Mouse (Mus musculus): ENCODE measurements at regions not wholly inside any gene's neighbourhood (a gene's known extent, or its start where the extent isn't known, plus 50 kb on each side); places are given as distances from the start of the nearest gene placed in this dataset.

- H3K27me3 ChIP-seq (ENCODE audit: control insufficient read depth, insufficient read depth, low read length), result no peaks in the 10 kb centered on the region
- TF ChIP-seq CTCF (IDR thresholded peaks at IDR 0.05; ENCODE audit: low read depth) (no peak), EP300 (optimal IDR thresholded peaks at IDR 0.05) (no peak)
- no peak overlapping the region for H3K27ac ChIP-seq (replicated peaks)
- H3K4me3 ChIP-seq (ENCODE audit: low read depth, low read length), result no peak overlapping the region
- H3K4me2 ChIP-seq (replicated peaks; ENCODE audit: low read depth), result no peak overlapping the region
- ATAC-seq (ENCODE audit: low FRiP score, low TSS enrichment) (no peak), DNase-seq (ENCODE audit: low spot score) (no peak)
- H3K9ac ChIP-seq (ENCODE audit: low read length), result no peak overlapping the region
- H3K4me1 ChIP-seq (replicated peaks; ENCODE audit: control insufficient read depth, insufficient read depth), result no peaks in the 10 kb centered on the region
- no peaks in the 10 kb centered on the region for H3K36me3 ChIP-seq (ENCODE audit: control insufficient read depth, insufficient read depth, low read length)
- WGBS, result 71% methylated on average over 3 of the region's 3 CpGs
- no peaks in the 10 kb centered on the region for H3K9me3 ChIP-seq (ENCODE audit: control insufficient read depth, low read length)
Measured at GRCm38 (mm10) chr6:41177152-41177551, 124.9 kb upstream of the Try4 start.

DNA sequence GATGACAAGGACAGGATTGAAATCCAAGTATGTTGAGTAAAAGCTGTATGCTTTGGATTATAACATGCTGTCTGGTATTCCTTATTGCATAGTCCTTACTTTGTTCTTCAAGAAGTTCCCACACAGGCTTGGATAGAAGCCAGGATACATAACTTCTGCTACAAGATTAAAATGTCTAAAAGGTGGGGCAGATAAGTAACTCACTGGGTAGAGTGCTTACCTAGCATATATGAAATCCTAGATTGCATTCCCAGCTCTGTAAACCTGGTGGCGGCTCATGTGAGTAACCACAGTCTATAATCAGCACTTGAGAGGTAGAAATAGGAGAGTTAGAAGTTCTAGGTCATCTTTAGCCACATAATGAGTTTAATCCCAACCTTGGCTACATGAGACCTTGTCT is 126.0 kb upstream of the Try4 start:
- no peaks in the 10 kb centered on the region for H3K27me3 ChIP-seq (ENCODE audit: control insufficient read depth, insufficient read depth, low read length)
- ATAC-seq (ENCODE audit: low FRiP score, low TSS enrichment), result peak; percentile 51; the same call in 1 of the 2 replicates
- no peak for DNase-seq (ENCODE audit: low spot score)
- no peaks in the 10 kb centered on the region for H3K9me3 ChIP-seq (ENCODE audit: control insufficient read depth, low read length)
- H3K4me1 ChIP-seq (replicated peaks; ENCODE audit: control insufficient read depth, insufficient read depth), result no peaks in the 10 kb centered on the region
- no peak overlapping the region for H3K27ac ChIP-seq (replicated peaks)
- no peak overlapping the region for H3K4me2 ChIP-seq (replicated peaks; ENCODE audit: low read depth)
- TF ChIP-seq CTCF (IDR thresholded peaks at IDR 0.05; ENCODE audit: low read depth) (no peak), EP300 (optimal IDR thresholded peaks at IDR 0.05) (no peak)
- H3K4me3 ChIP-seq (ENCODE audit: low read depth, low read length), result no peak overlapping the region
- H3K36me3 ChIP-seq (ENCODE audit: control insufficient read depth, insufficient read depth, low read length), result no peaks in the 10 kb centered on the region
- no peak overlapping the region for H3K9ac ChIP-seq (ENCODE audit: low read length)
- WGBS, result 72% methylated on average over 1 of the region's 1 CpGs

DNA sequence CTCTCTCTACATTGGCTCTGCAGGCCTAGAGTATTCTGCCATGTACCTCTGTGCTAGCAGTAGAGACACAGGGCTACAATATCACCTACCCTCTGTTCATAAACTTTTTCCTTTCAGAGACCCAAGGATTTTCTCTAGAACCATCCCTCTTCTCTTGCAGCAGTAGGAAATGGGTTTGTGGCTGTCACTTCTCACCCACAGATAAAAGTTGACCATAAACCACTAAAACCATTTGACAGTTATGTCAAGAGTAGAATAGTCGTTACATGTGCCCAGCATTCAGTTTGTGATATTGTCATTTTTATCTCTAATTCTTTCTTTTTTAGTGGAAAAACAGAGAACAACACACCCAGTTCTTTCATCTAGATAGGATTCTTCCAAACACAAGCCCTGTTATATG is 128.2 kb upstream of the 2210010C04Rik start:
- no peak overlapping the region for H3K27ac ChIP-seq (replicated peaks)
- DNase-seq (ENCODE audit: low spot score), result no peak
- no peaks in the 10 kb centered on the region for H3K4me1 ChIP-seq (replicated peaks; ENCODE audit: control insufficient read depth, insufficient read depth)
- no peak overlapping the region for H3K4me2 ChIP-seq (replicated peaks; ENCODE audit: low read depth)
- H3K9ac ChIP-seq (ENCODE audit: low read length), result no peak overlapping the region
- no peak overlapping the region for H3K4me3 ChIP-seq (ENCODE audit: low read depth, low read length)
- WGBS, result 77% methylated on average over 1 of the region's 1 CpGs
- no peaks in the 10 kb centered on the region for H3K27me3 ChIP-seq (ENCODE audit: control insufficient read depth, insufficient read depth, low read length)
- no peak for TF ChIP-seq CTCF (IDR thresholded peaks at IDR 0.05; ENCODE audit: low read depth)
- TF ChIP-seq EP300 (optimal IDR thresholded peaks at IDR 0.05), result no peak
- no peaks in the 10 kb centered on the region for H3K36me3 ChIP-seq (ENCODE audit: control insufficient read depth, insufficient read depth, low read length)
- H3K9me3 ChIP-seq (ENCODE audit: control insufficient read depth, low read length), result no peaks in the 10 kb centered on the region
- no peak for ATAC-seq (ENCODE audit: low FRiP score, low TSS enrichment)

- no peak for ATAC-seq (ENCODE audit: low FRiP score, low TSS enrichment)
- no peak for DNase-seq (ENCODE audit: low spot score)
- Histone ChIP-seq H3K27ac (replicated peaks) (no peak overlapping the region), H3K36me3 (ENCODE audit: control insufficient read depth, insufficient read depth, low read length) (no peaks in the 10 kb centered on the region), H3K9me3 (ENCODE audit: control insufficient read depth, low read length) (no peaks in the 10 kb centered on the region), H3K4me1 (replicated peaks; ENCODE audit: control insufficient read depth, insufficient read depth) (no peaks in the 10 kb centered on the region), H3K9ac (ENCODE audit: low read length) (no peak overlapping the region), H3K4me3 (ENCODE audit: low read depth, low read length) (no peak overlapping the region), H3K27me3 (ENCODE audit: control insufficient read depth, insufficient read depth, low read length) (no peaks in the 10 kb centered on the region), H3K4me2 (replicated peaks; ENCODE audit: low read depth) (no peak overlapping the region)
- no peak for TF ChIP-seq CTCF (IDR thresholded peaks at IDR 0.05; ENCODE audit: low read depth)
- TF ChIP-seq EP300 (optimal IDR thresholded peaks at IDR 0.05), result no peak
- 57% methylated on average over 1 of the region's 1 CpGs for WGBS
Measured at GRCm38 (mm10) chr6:41161693-41162092, 126.4 kb upstream of the 2210010C04Rik start.

- 82% methylated on average over 7 of the region's 7 CpGs for WGBS
- Histone ChIP-seq H3K4me3 (ENCODE audit: low read depth, low read length) (no peak overlapping the region), H3K27ac (replicated peaks) (no peak overlapping the region), H3K4me2 (replicated peaks; ENCODE audit: low read depth) (no peak overlapping the region), H3K27me3 (ENCODE audit: control insufficient read depth, insufficient read depth, low read length) (no peaks in the 10 kb centered on the region), H3K36me3 (ENCODE audit: control insufficient read depth, insufficient read depth, low read length) (no peaks in the 10 kb centered on the region), H3K9me3 (ENCODE audit: control insufficient read depth, low read length) (no peaks in the 10 kb centered on the region), H3K9ac (ENCODE audit: low read length) (no peak overlapping the region), H3K4me1 (replicated peaks; ENCODE audit: control insufficient read depth, insufficient read depth) (no peaks in the 10 kb centered on the region)
- ATAC-seq (ENCODE audit: low FRiP score, low TSS enrichment) (no peak), DNase-seq (ENCODE audit: low spot score) (no peak)
- TF ChIP-seq EP300 (optimal IDR thresholded peaks at IDR 0.05), result no peak
- no peak for TF ChIP-seq CTCF (IDR thresholded peaks at IDR 0.05; ENCODE audit: low read depth)
Measured at GRCm38 (mm10) chr6:41152101-41152500, 116.8 kb upstream of the 2210010C04Rik start.

- DNase-seq (ENCODE audit: low spot score) (no peak), ATAC-seq (ENCODE audit: low FRiP score, low TSS enrichment) (no peak)
- TF ChIP-seq EP300 (optimal IDR thresholded peaks at IDR 0.05), result no peak
- TF ChIP-seq CTCF (IDR thresholded peaks at IDR 0.05; ENCODE audit: low read depth), result no peak
- Histone ChIP-seq H3K4me3 (ENCODE audit: low read depth, low read length) (no peak overlapping the region), H3K4me2 (replicated peaks; ENCODE audit: low read depth) (no peak overlapping the region), H3K27ac (replicated peaks) (no peak overlapping the region), H3K27me3 (ENCODE audit: control insufficient read depth, insufficient read depth, low read length) (no peaks in the 10 kb centered on the region), H3K9ac (ENCODE audit: low read length) (no peak overlapping the region), H3K36me3 (ENCODE audit: control insufficient read depth, insufficient read depth, low read length) (no peaks in the 10 kb centered on the region), H3K9me3 (ENCODE audit: control insufficient read depth, low read length) (no peaks in the 10 kb centered on the region), H3K4me1 (replicated peaks; ENCODE audit: control insufficient read depth, insufficient read depth) (no peaks in the 10 kb centered on the region)
- WGBS, result 87% methylated on average over 3 of the region's 3 CpGs
Measured at GRCm38 (mm10) chr6:41151542-41151941, 116.2 kb upstream of the 2210010C04Rik start.
